Mouse (Mus musculus) brain, embryonic 14.5 days (tissue): ENCODE data around the gene Lrrn1.

Experiments used
- CTCF ChIP-seq: fragments of 200-500 bp; IDR thresholded peaks from 2 replicates; pipeline ENCODE4 v1.5.1; 2012; ENCODE audit warnings: inconsistent platforms, mild to moderate bottlenecking, moderate library complexity, borderline replicate concordance; ENCODE audit not compliant: insufficient read depth, insufficient read length; ENCODE audit errors: extremely low read depth
- POLR2A ChIP-seq: fragments of 200-500 bp; IDR thresholded peaks from 2 replicates; pipeline ENCODE4 v1.6.1; 2012; ENCODE audit warnings: mild to moderate bottlenecking, inconsistent platforms, borderline replicate concordance; ENCODE audit not compliant: poor library complexity, insufficient read depth, insufficient read length, severe bottlenecking; ENCODE audit errors: extremely low read depth

DNA sequence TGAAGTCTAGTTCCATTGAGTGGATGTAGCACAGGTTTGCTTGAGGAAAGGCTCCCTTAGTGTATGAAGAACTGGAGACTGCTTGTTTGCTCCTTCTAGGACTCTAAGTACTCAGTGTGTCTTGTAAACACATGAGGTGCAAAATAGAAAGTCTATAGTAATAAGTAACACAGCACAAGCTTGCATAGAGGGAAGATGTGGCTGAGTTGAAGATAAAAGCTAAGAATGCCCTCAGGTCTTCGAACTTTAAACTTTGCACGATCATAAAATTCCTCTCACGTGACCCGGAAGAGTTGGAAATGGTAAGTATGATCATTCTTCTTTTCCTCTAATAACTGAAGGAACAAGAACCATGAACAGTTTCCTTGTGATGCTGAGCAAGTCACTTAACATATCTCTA is 7.1 kb downstream of the Lrrn1 start:
- TF ChIP-seq CTCF (no peak), POLR2A (no peak)
